Mouse (Mus musculus): Measurements from ENCODE around the gene Tmem63b.

DNA sequence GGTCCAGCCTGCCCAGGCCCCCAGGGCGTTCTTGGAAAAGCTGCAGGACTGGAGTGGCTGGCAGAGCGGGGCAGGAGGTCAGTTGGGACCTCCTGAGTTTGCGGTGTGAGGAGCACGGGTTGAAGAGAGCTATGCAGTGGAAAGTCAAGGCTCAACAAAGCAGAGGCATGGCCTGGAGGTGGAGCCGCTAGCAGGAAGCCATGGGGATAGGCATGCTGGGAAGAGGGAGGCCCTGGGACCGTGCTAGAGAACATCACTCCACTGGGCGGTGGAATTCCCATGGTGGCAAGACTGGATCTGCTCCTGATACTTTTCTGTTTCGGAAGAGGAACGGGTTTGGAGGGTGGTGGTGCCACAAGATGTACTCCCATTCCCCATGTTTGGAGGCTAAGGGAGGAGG lies 10.3 kb upstream of the Tmem63b start:
- TF ChIP-seq GATA1 (IDR thresholded peaks at IDR 0.05; ENCODE audit: low read depth, low read length) (no peak), CHD2 (IDR thresholded peaks at IDR 0.05; ENCODE audit: low read length) (no peak), CTCF (IDR thresholded peaks at IDR 0.05 in 2 of 3, conservative IDR thresholded peaks at IDR 0.05 in 1 of 3; ENCODE audit: control insufficient read depth in 1 of 3, insufficient read depth in 1 of 3, low read depth in 2 of 3, low read length in 3 of 3, poor library complexity in 1 of 3, severe bottlenecking in 1 of 3) (no peak), RAD21 (IDR thresholded peaks at IDR 0.05; ENCODE audit: low read depth, low read length) (no peak), TAL1 (IDR thresholded peaks at IDR 0.05; ENCODE audit: low read length) (no peak), NELFE (IDR thresholded peaks at IDR 0.05; ENCODE audit: low read depth, low read length) (no peak)
